Mouse (Mus musculus) liver, adult 2 months (tissue): ENCODE results near the gene Pbx4.

ENCODE experiments used
- CTCF ChIP-seq: fragments of 200-500 bp; IDR thresholded peaks from 2 replicates; pipeline ENCODE4 v1.5.1; 2011; ENCODE audit warnings: low read depth, low read length, control low read depth
- POLR2A ChIP-seq: fragments of 200-500 bp; IDR thresholded peaks from 2 replicates; pipeline ENCODE4 v1.6.1; 2011; ENCODE audit warnings: low read length, control low read depth; ENCODE audit not compliant: insufficient read depth; ENCODE audit errors: extremely low read depth

GRCm38 (mm10) chr8:69921141-69921540 is 88.8 kb downstream of the Pbx4 start:
- TF ChIP-seq CTCF (no peak), POLR2A (no peak)
